Mouse (Mus musculus) midbrain, embryonic 11.5 days (tissue): ENCODE measurements around the gene Pbx2. TPM values are rescaled to one million over a fixed set of nuclear protein-coding genes. Genes with fewer than 3 reads are reported as not detected.
"Not testable (repeated sequence)": the region's sequence is repeated elsewhere in the genome, so short reads cannot be mapped to it uniquely, and the experiment has no call there.

Experiments
- ATAC-seq: fragments of 200-750 bp; cut with Nextera tagmentation; 2 replicates; pipeline ENCODE4 v1.8.0; 2017; ENCODE audit warnings: moderate TSS enrichment, moderate library complexity; ENCODE audit not compliant: low FRiP score
- DNase-seq: peaks from one replicate; pipeline ENCODE4 v3.0.0; 2015; ENCODE audit warnings: low spot score; ENCODE audit errors: missing footprints
- H3K27ac ChIP-seq: fragments of 300-500 bp; sonication (generic); 2 replicates; pipeline ENCODE4 v1.5.1; 2014; ENCODE audit warnings: low read depth, low read length
- H3K27me3 ChIP-seq: fragments of 300-500 bp; sonication (generic); 2 replicates; pipeline ENCODE4 v1.6.1; 2014; ENCODE audit warnings: mild to moderate bottlenecking, low read length, moderate library complexity, mixed read lengths; ENCODE audit not compliant: control insufficient read depth, insufficient read depth
- H3K36me3 ChIP-seq: fragments of 300-500 bp; sonication (generic); 2 replicates; pipeline ENCODE4 v1.6.1; 2014; ENCODE audit warnings: mild to moderate bottlenecking, low read length, moderate library complexity, mixed read lengths; ENCODE audit not compliant: control insufficient read depth, insufficient read depth
- H3K4me1 ChIP-seq: fragments of 300-500 bp; sonication (generic); 2 replicates; pipeline ENCODE4 v1.6.1; 2014; ENCODE audit warnings: low read length; ENCODE audit not compliant: control insufficient read depth, insufficient read depth
- H3K4me2 ChIP-seq: fragments of 300-500 bp; sonication (generic); 2 replicates; pipeline ENCODE4 v1.6.1; 2014; ENCODE audit warnings: mild to moderate bottlenecking, moderate library complexity
- H3K4me3 ChIP-seq: fragments of 300-500 bp; sonication (generic); 2 replicates; pipeline ENCODE4 v1.5.1; 2014; ENCODE audit warnings: low read depth, low read length
- H3K9ac ChIP-seq: fragments of 300-500 bp; sonication (generic); 2 replicates; pipeline ENCODE4 v1.6.1; 2014; ENCODE audit warnings: low read length
- H3K9me3 ChIP-seq: fragments of 300-500 bp; sonication (generic); 2 replicates; pipeline ENCODE4 v1.6.1; 2016; ENCODE audit warnings: low read length; ENCODE audit not compliant: control insufficient read depth
- WGBS: fragments of 180-500 bp; shearing (Covaris S2); extraction: QIAGEN DNeasy Blood & Tissue Kit; methylation state at CpG from one replicate; pipeline ENCODE4 v1.1.7; 2014; 5-methylcytosine and 5-hydroxymethylcytosine counted together
- polyA plus RNA-seq: library from polyadenylated mRNA; unstranded; fragments of >200 nt; fragmentation: Nextera tagmentation; extraction: Ambion mirVana; gene quantifications from 2 replicates; pipeline ENCODE4 v1.2.1, GENCODE M21; 2014

The Pbx2 gene
- 17.3 and 20.1 TPM in 2 replicates for polyA plus RNA-seq

DNA sequence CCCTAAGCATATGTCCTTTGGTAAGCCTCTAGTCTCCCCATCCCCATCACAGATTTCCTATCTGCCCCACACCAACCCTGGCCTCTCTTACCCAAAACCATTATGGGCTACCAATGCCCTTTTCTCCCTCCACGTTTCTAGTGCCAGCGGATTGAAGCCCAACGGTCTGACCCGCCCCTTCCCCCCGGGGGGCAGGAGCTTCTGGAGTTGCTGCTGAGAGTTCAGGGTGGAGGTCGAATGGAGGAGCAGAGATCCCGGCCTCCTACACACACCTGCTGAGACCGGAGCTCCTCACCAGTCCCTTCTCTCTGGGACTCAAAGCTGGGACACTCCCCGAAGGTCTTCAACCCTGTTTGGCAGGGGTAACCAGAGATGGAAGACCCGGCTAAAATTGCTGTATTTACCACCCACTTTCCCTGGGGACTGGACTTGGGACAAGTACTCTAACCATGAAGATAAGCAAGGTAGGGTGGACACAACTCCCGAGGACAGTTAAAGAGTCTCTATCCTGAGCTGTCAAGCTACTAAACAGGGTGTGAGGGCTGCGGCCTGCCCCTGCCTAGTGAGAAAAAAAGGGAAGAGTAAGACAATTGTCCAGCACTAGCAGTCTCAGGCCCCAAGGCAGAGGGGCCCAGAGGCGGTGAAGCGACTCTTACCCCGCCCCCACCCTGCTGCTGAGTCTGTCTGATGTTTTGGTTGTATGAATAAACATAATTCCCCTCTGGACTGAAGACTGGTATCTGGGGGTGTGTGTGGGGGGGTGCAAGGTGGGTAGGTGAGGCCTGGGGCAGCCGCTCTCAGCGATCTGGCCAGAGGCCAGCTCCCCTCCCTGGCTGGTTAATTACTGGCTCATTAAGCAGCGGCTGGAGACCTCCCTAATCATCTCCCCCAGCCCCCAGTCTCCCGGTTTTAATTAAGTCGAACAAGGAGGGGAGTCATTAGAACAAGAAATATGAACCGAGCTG, at the start of gene Pbx2:
TSS of gene Pbx2 (plus strand) at position 238 of the 965 bp plus-strand sequence.
- DNase-seq (peak; percentile 98), ATAC-seq (peak; percentile 24)
- Histone ChIP-seq H3K27me3 (no peaks in the 10 kb centered on the region), H3K4me1 (peaks cover 58% of the 10 kb centered on the region), H3K9ac (peak within 1 kb of the TSS; percentile 96), H3K36me3 (peaks cover 5% of the 10 kb centered on the region; the same call in 1 of the 2 replicates), H3K4me3 (peak within 1 kb of the TSS; percentile 73), H3K4me2 (peak within 1 kb of the TSS; percentile 82), H3K9me3 (no peaks in the 10 kb centered on the region), H3K27ac (peak within 1 kb of the TSS; percentile 97)
- WGBS: 1% methylated on average over 21 of the region's 21 CpGs

DNA sequence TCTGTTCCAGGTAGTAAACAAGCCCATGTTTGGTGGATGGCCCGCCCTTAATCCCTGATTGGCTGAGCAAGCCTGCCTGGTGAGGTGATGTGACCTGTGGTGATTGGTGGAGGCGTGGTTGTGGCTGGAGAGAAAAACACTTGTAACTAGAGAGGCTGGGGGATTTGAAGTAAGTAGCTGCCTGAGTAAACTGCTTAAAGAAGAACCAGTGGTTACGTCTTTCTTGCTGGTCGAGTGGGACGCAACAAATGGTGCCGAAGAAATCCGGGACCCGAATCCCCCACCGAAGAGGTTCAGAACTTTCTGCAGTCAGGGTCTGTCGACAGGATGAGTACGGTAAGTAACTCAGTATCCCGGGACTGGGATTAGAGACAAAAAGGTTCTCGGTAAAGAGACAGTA, 47.5 kb upstream of the Pbx2 start:
- not testable (repeated sequence) for DNase-seq, ATAC-seq, H3K9me3 ChIP-seq, H3K4me2 ChIP-seq, H3K27me3 ChIP-seq, H3K36me3 ChIP-seq, H3K4me3 ChIP-seq, H3K27ac ChIP-seq, H3K9ac ChIP-seq, H3K4me1 ChIP-seq
- 95% methylated on average over 12 of the region's 13 CpGs for WGBS

DNA sequence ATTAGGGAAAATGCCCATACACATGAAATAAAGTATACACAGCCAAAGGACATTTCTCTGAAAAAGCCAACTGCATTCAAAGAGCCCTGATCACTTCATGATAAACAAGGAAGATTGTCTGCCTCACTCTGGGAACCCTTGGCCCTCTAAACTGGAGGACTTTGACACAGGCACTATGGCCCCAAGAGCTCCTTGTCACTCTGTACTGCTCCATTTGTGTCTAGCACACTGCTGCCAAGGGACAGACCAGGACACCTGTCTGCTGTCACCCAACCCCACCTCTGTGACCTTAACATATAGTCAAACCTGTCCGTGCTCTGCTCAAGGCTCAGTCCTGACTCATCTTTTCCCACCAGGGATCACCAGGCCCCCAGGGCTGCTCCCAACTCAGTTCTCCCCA, 44.3 kb upstream of the Pbx2 start:
- H3K4me2 ChIP-seq: no peak overlapping the region
- 85% methylated on average over 1 of the region's 1 CpGs for WGBS
- DNase-seq: no peak
- H3K4me3 ChIP-seq: no peak overlapping the region
- no peaks in the 10 kb centered on the region for H3K4me1 ChIP-seq
- H3K9ac ChIP-seq: no peak overlapping the region
- no peaks in the 10 kb centered on the region for H3K9me3 ChIP-seq
- no peak for ATAC-seq
- H3K36me3 ChIP-seq: no peaks in the 10 kb centered on the region
- no peaks in the 10 kb centered on the region for H3K27me3 ChIP-seq
- no peak overlapping the region for H3K27ac ChIP-seq

DNA sequence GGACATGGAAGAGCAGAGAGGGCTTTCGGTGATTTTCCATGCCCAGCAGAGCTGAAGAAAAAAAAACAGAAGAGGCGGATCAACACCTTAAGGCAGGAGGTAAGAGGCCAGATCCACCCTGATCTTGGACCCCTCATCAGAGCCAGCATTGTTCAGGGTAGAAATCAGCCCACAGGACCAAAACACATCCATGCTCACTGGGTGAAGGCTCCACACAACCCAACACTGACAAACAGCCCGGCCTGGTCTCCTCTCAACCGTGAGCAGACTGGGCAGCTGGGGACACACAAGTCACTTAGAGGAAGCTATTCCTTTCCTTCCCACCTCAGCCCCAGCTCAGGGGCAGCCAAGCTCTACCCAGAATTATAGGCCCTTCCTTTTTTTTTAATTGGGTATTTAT, 43.5 kb upstream of the Pbx2 start:
- no peak for ATAC-seq

GRCm38 (mm10) chr17:34549156-34549555, 41.9 kb upstream of the Pbx2 start:
- no peak for ATAC-seq
- Histone ChIP-seq H3K4me2 (no peak overlapping the region), H3K9ac (no peak overlapping the region), H3K9me3 (no peaks in the 10 kb centered on the region), H3K27ac (no peak overlapping the region), H3K27me3 (no peaks in the 10 kb centered on the region), H3K4me3 (no peak overlapping the region), H3K4me1 (no peaks in the 10 kb centered on the region), H3K36me3 (no peaks in the 10 kb centered on the region)
- 96% methylated on average over 3 of the region's 3 CpGs for WGBS
- no peak for DNase-seq

More for the DNA sequence above, 43.5 kb upstream of the Pbx2 start:
- no peak overlapping the region for H3K27ac ChIP-seq
- no peak overlapping the region for H3K4me3 ChIP-seq
- H3K27me3 ChIP-seq: no peaks in the 10 kb centered on the region
- WGBS: 94% methylated on average over 4 of the region's 4 CpGs
- no peak for DNase-seq
- H3K4me1 ChIP-seq: no peaks in the 10 kb centered on the region
- H3K36me3 ChIP-seq: no peaks in the 10 kb centered on the region
- H3K4me2 ChIP-seq: no peak overlapping the region
- no peak overlapping the region for H3K9ac ChIP-seq
- no peaks in the 10 kb centered on the region for H3K9me3 ChIP-seq

DNA sequence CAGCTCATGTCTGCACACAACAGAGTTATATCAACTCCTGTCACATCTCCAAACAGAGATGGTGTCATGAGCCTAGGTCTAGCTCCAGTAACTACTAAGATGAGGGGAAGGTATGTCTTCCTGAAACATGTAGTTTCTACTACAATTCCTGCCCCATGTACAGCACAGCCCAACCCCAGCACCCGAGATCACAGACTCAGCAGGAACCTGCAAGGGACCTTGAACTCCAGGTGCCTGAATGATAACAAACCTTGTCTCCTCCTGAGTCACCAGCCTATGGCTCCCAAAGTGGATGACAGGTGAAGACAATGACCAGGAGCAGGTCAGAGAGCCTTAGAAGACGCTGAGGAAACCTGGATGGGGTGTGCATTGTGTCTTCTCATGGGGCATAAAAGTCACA, 41.2 kb upstream of the Pbx2 start:
- Histone ChIP-seq H3K4me2 (no peak overlapping the region), H3K9ac (no peak overlapping the region), H3K36me3 (no peaks in the 10 kb centered on the region), H3K27me3 (no peaks in the 10 kb centered on the region), H3K4me1 (no peaks in the 10 kb centered on the region), H3K4me3 (no peak overlapping the region), H3K27ac (no peak overlapping the region), H3K9me3 (no peaks in the 10 kb centered on the region)
- ATAC-seq (no peak), DNase-seq (no peak)
- WGBS: 76% methylated on average over 2 of the region's 2 CpGs

DNA sequence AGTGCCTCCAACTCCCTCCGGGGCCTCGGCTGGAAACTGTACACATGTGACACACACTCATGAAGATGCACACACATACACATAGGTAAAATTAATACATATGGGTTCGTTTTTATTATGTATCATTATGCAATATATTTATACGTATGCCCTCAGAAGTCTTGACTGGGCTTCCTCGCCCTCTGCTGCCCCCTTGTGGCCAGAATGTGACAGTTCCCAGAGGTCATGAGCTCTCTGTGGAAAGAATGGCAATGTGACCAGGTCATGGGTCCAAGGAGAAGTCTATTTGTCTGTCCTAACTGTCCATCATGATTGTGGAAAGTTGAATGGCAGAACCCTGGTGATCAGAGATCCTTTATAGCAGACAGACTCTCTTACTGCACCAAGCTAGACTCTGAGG, 35.6 kb upstream of the Pbx2 start:
- no peaks in the 10 kb centered on the region for H3K27me3 ChIP-seq
- 24% methylated on average over 5 of the region's 5 CpGs for WGBS
- no peaks in the 10 kb centered on the region for H3K4me1 ChIP-seq
- peak; percentile 95 for DNase-seq
- no peak overlapping the region for H3K27ac ChIP-seq
- 0 out of 2 replicates have a peak, but pooled peaks have one; percentile 55 for ATAC-seq
- no peaks in the 10 kb centered on the region for H3K9me3 ChIP-seq
- H3K36me3 ChIP-seq: no peaks in the 10 kb centered on the region
- no peak overlapping the region for H3K4me3 ChIP-seq
- H3K4me2 ChIP-seq: no peak overlapping the region
- no peak overlapping the region for H3K9ac ChIP-seq

DNA sequence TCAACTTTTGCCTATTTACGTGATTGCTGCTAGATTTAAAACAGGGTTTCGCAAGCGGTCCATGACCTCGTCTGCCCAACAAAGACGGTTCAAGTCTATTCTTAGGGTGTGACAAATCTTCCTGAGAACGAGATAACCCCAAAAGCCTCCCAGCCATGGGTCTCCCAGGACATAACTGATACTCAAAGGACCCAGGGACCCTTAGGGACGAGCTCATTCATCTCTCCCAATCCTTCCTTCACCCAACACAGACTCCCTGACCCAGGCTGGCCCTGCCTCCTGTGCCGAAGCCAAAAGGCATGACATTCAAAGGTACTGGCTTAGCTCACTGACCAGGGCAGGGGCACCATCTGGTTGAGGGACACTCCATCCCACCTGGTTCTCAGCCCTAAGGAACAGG, 34.7 kb upstream of the Pbx2 start:
- Histone ChIP-seq H3K4me3 (no peak overlapping the region), H3K36me3 (no peaks in the 10 kb centered on the region), H3K4me2 (no peak overlapping the region), H3K9me3 (no peaks in the 10 kb centered on the region), H3K27ac (no peak overlapping the region), H3K9ac (no peak overlapping the region), H3K4me1 (no peaks in the 10 kb centered on the region), H3K27me3 (no peaks in the 10 kb centered on the region)
- no peak for DNase-seq
- ATAC-seq: no peak
- 81% methylated on average over 8 of the region's 8 CpGs for WGBS

GRCm38 (mm10) chr17:34557411-34557810, 33.7 kb upstream of the Pbx2 start:
- WGBS: 83% methylated on average over 11 of the region's 11 CpGs
- Histone ChIP-seq H3K27ac (no peak overlapping the region), H3K9me3 (no peaks in the 10 kb centered on the region), H3K9ac (no peak overlapping the region), H3K36me3 (no peaks in the 10 kb centered on the region), H3K27me3 (no peaks in the 10 kb centered on the region), H3K4me1 (no peaks in the 10 kb centered on the region), H3K4me3 (no peak overlapping the region), H3K4me2 (no peak overlapping the region)
- DNase-seq (no peak), ATAC-seq (no peak)
